Mouse (Mus musculus) thymus, adult 2 months (tissue): ENCODE results near the gene Sppl2c. TPM values are rescaled to one million over a fixed set of nuclear protein-coding genes. Genes with fewer than 3 reads are reported as not detected.
A peak's percentile ranks its signal among the peaks of the same experiment; 100 is the strongest.

Experiments
- DNase-seq: peaks from one replicate; pipeline ENCODE4 v3.0.0; 2021
- H3K27ac ChIP-seq: fragments of 200-500 bp; 2 replicates; pipeline ENCODE4 v1.5.1; 2012; ENCODE audit warnings: low read length, control low read depth; ENCODE audit not compliant: control insufficient read depth, insufficient read depth
- H3K27me3 ChIP-seq: fragments of 200-500 bp; 2 replicates; pipeline ENCODE4 v1.6.1; 2012; ENCODE audit warnings: mild to moderate bottlenecking, low read length, moderate library complexity, mixed read lengths; ENCODE audit not compliant: control insufficient read depth, insufficient read depth
- H3K36me3 ChIP-seq: fragments of 200-500 bp; 2 replicates; pipeline ENCODE4 v1.6.1; 2012; ENCODE audit warnings: mild to moderate bottlenecking, low read length, moderate library complexity; ENCODE audit not compliant: control insufficient read depth, insufficient read depth
- H3K4me1 ChIP-seq: fragments of 200-500 bp; replicated peaks from 2 replicates; pipeline ENCODE4 v1.6.1; 2012; ENCODE audit warnings: low read length; ENCODE audit not compliant: control insufficient read depth, insufficient read depth
- H3K4me3 ChIP-seq: fragments of 200-500 bp; 2 replicates; pipeline ENCODE4 v1.5.1; 2012; ENCODE audit warnings: mild to moderate bottlenecking, low read length, control low read depth, moderate library complexity; ENCODE audit not compliant: control insufficient read depth, insufficient read depth
- CTCF ChIP-seq: fragments of 200-500 bp; IDR thresholded peaks from 2 replicates; pipeline ENCODE4 v1.5.1; 2012; ENCODE audit warnings: mild to moderate bottlenecking, control low read depth, low read length, moderate library complexity, borderline replicate concordance; ENCODE audit not compliant: control insufficient read depth, poor library complexity, insufficient read depth; ENCODE audit errors: extremely low read depth
- POLR2A ChIP-seq: fragments of 200-500 bp; IDR thresholded peaks from 2 replicates; pipeline ENCODE4 v1.6.1; 2012; ENCODE audit warnings: mild to moderate bottlenecking, low read length, control low read depth, moderate library complexity; ENCODE audit not compliant: control insufficient read depth, poor library complexity, insufficient read depth; ENCODE audit errors: extremely low read depth
- WGBS: fragments of 180-500 bp; shearing (Covaris S2); methylation state at CpG from one replicate; pipeline ENCODE4 v1.1.7; 2018; 5-methylcytosine and 5-hydroxymethylcytosine counted together
- polyA plus RNA-seq: library from polyadenylated mRNA; depleted of rRNA; stranded (reverse); fragments of >200 nt; gene quantifications from 2 replicates; pipeline ENCODE4 v1.2.3, GENCODE M21; 2012

Gene Sppl2c
- polyA plus RNA-seq, 1 experiment = 0.22 TPM

- no peak for DNase-seq
- 86% methylated on average over 5 of the region's 5 CpGs for WGBS
- TF ChIP-seq POLR2A (no peak), CTCF (no peak)
- no peak overlapping the region for H3K27ac ChIP-seq
- no peak overlapping the region for H3K4me3 ChIP-seq
- no peaks in the 10 kb centered on the region for H3K27me3 ChIP-seq
- no peaks in the 10 kb centered on the region for H3K36me3 ChIP-seq
- no peaks in the 10 kb centered on the region for H3K4me1 ChIP-seq
These were observed 25.0 kb upstream of the Sppl2c start for GRCm38 (mm10) chr11:104161153-104161552.

- no peaks in the 10 kb centered on the region for H3K36me3 ChIP-seq
- WGBS = 92% methylated on average over 10 of the region's 10 CpGs
- no peaks in the 10 kb centered on the region for H3K4me1 ChIP-seq
- no peak for DNase-seq
- no peak overlapping the region for H3K4me3 ChIP-seq
- no peaks in the 10 kb centered on the region for H3K27me3 ChIP-seq
- no peak overlapping the region for H3K27ac ChIP-seq
- TF ChIP-seq POLR2A (no peak), CTCF (no peak)
These were observed 21.9 kb upstream of the Sppl2c start for GRCm38 (mm10) chr11:104164257-104164656.

- TF ChIP-seq CTCF (peak; percentile 80; the same call in 1 of the 2 replicates), POLR2A (no peak)
- Histone ChIP-seq H3K27ac (no peak overlapping the region), H3K36me3 (no peaks in the 10 kb centered on the region), H3K4me1 (no peaks in the 10 kb centered on the region), H3K4me3 (no peak overlapping the region), H3K27me3 (no peaks in the 10 kb centered on the region)
- 41% methylated on average over 12 of the region's 12 CpGs for WGBS
- DNase-seq = peak; percentile 53
These were observed 14.8 kb upstream of the Sppl2c start for GRCm38 (mm10) chr11:104171281-104171781.

- Histone ChIP-seq H3K27me3 (no peaks in the 10 kb centered on the region), H3K27ac (no peak overlapping the region), H3K4me3 (no peak overlapping the region), H3K36me3 (no peaks in the 10 kb centered on the region), H3K4me1 (no peaks in the 10 kb centered on the region)
- 35% methylated on average over 7 of the region's 7 CpGs for WGBS
- TF ChIP-seq CTCF (no peak), POLR2A (no peak)
- no peak for DNase-seq
These were observed 7.2 kb upstream of the Sppl2c start for GRCm38 (mm10) chr11:104178893-104179292.

- TF ChIP-seq CTCF = no peak
- TF ChIP-seq POLR2A = no peak
- no peak overlapping the region for H3K27ac ChIP-seq
- no peak overlapping the region for H3K4me3 ChIP-seq
- H3K36me3 ChIP-seq = no peaks in the 10 kb centered on the region
- DNase-seq = no peak
- H3K4me1 ChIP-seq = no peaks in the 10 kb centered on the region
- 78% methylated on average over 5 of the region's 5 CpGs for WGBS
- H3K27me3 ChIP-seq = no peaks in the 10 kb centered on the region
These were observed 6.3 kb upstream of the Sppl2c start for GRCm38 (mm10) chr11:104179804-104180203.

GRCm38 (mm10) chr11:104182141-104182540, 4.0 kb upstream of the Sppl2c start:
- H3K36me3 ChIP-seq = no peaks in the 10 kb centered on the region
- H3K27ac ChIP-seq = no peak overlapping the region
- H3K4me1 ChIP-seq = no peaks in the 10 kb centered on the region
- no peak overlapping the region for H3K4me3 ChIP-seq
- WGBS = 70% methylated on average over 3 of the region's 3 CpGs
- no peaks in the 10 kb centered on the region for H3K27me3 ChIP-seq
- TF ChIP-seq POLR2A (no peak), CTCF (no peak)
- no peak for DNase-seq

- Histone ChIP-seq H3K27ac (no peak overlapping the region), H3K4me3 (no peak overlapping the region), H3K27me3 (no peaks in the 10 kb centered on the region), H3K4me1 (no peaks in the 10 kb centered on the region), H3K36me3 (no peaks in the 10 kb centered on the region)
- TF ChIP-seq CTCF = no peak
- no peak for TF ChIP-seq POLR2A
- WGBS = 94% methylated on average over 9 of the region's 9 CpGs
- no peak for DNase-seq
These were observed 667 bp downstream of the Sppl2c start for GRCm38 (mm10) chr11:104186837-104187150.
